Mouse (Mus musculus) embryonic fibroblast, embryonic 13.5 days (primary cell): ENCODE measurements around the gene Nod1.

Experiments used
- CTCF ChIP-seq: IDR thresholded peaks from 2 replicates; pipeline ENCODE4 v1.5.1; 2011; ENCODE audit warnings: mild to moderate bottlenecking, control low read depth, low read length, moderate library complexity, borderline replicate concordance; ENCODE audit not compliant: insufficient read depth
- POLR2A ChIP-seq: IDR thresholded peaks from 2 replicates; pipeline ENCODE4 v1.6.1; 2011; ENCODE audit warnings: low read depth, mild to moderate bottlenecking, control low read depth, low read length, moderate library complexity

DNA sequence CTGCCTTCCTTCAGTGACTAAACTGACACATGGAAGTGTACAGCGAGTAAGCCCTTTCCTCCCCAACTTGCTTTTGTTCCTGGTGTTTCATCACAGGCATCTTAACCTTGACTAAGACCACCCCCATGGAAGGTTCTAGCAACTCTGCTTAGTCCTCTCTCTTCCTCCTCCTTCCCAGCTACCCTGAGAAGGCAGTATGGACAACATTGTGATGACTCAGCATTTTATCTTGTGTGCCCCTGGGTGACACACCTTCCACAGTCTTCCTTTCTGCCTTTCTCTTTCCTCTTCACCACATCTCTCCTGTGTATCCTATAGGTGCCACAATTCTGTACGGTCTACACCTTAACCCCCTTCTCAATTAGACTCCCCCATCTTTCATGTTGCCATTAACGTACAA lies 41.8 kb upstream of the Nod1 start:
- TF ChIP-seq CTCF: no peak
- no peak for TF ChIP-seq POLR2A
